Mouse (Mus musculus) brown adipose tissue, adult 24 weeks (tissue): ENCODE data around the gene Ncam1. TPM values are rescaled to one million over a fixed set of nuclear protein-coding genes. Genes with fewer than 3 reads are reported as not detected.

Experiments
- H3K27ac ChIP-seq: fragments of 200-500 bp; replicated peaks from 2 replicates; pipeline ENCODE4 v1.5.1; 2012; ENCODE audit warnings: low read depth, mild to moderate bottlenecking, low read length
- H3K4me1 ChIP-seq: fragments of 200-500 bp; 2 replicates; pipeline ENCODE4 v1.6.1; 2012; ENCODE audit warnings: low read length, mixed read lengths; ENCODE audit not compliant: control insufficient read depth, insufficient read depth, insufficient read length
- H3K4me3 ChIP-seq: fragments of 200-500 bp; 2 replicates; pipeline ENCODE4 v1.5.1; 2012; ENCODE audit warnings: low read depth, mild to moderate bottlenecking, low read length, moderate library complexity; ENCODE audit not compliant: insufficient read depth
- polyA plus RNA-seq: library from polyadenylated mRNA; stranded (reverse); fragments of >200 nt; gene quantifications from 2 replicates; pipeline ENCODE4 v1.2.4, GENCODE M21; 2012; ENCODE audit not compliant: missing spikeins, insufficient read depth, insufficient read length

The Ncam1 gene
- polyA plus RNA-seq, 1 experiment = 0.32 TPM

DNA sequence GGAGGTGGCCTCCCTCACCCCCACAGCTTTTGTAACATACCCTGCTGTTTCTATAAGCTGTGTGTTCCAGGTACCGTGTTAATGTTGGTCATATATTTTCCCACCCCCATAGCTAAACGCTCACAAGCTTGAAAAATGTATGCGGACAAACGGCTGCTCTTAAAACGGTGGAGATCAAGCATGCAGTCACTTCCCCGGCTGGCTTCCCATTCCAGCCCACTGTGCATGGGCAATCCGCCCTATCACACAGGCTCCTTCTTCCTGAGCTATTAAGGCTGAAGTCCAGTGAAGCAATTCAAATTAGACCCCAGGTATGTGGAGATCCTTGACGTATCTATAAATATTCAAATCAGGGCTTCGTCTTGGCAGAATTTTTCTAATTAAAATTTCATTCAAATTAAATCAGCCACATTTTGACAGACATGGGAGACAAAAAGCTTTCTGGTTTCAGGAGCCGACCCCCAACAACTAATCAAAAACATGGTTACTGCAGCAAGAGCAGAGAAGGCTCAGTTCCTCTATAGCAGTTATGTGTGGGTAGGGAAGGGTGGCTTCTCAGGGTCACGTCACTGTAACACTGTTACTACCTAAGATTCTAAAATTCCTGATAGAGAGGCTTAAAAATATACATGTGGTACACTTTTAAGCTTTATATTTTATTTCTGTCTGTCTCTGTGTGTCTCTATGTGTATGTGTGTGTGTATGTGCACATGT, 202.9 kb downstream of the Ncam1 start:
- Histone ChIP-seq H3K4me3 (no peak overlapping the region), H3K4me1 (no peaks in the 10 kb centered on the region), H3K27ac (no peak overlapping the region)

DNA sequence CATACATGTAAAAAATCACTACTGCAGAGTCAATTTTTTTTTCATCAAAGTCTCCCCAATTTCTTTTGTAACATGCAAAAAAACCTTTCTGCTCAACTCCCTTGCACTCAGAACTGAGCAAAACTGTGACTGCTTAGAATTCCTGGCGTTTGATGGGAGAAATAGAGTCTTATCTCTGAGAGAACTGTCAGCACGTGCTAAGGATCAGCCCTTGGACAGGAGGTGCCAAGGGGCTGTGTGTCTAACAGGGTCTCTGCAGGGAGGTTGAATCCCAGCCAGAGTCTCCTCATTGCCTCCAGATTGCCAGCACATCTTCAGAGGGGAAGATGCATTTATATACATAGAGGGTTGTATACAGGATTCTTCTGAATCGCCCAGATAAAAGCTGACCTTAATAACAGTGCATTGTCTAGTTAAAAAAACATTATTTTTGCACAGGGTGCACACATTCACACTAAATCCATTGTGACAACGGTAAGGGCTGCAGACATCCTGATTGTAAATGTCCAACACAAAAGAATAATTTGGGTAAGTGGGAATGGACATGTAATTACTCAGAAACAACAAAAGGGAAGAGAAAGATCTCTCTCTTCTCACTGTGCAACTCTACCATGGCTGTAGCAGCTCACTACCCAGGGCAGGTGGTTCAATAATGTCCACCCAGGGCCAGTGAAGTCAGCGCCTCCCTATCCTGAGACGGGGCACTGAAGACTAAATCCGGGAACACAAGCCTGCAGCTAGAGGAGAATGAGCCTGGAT, 203.7 kb downstream of the Ncam1 start:
- H3K4me1 ChIP-seq = no peaks in the 10 kb centered on the region
- no peak overlapping the region for H3K4me3 ChIP-seq
- no peak overlapping the region for H3K27ac ChIP-seq

DNA sequence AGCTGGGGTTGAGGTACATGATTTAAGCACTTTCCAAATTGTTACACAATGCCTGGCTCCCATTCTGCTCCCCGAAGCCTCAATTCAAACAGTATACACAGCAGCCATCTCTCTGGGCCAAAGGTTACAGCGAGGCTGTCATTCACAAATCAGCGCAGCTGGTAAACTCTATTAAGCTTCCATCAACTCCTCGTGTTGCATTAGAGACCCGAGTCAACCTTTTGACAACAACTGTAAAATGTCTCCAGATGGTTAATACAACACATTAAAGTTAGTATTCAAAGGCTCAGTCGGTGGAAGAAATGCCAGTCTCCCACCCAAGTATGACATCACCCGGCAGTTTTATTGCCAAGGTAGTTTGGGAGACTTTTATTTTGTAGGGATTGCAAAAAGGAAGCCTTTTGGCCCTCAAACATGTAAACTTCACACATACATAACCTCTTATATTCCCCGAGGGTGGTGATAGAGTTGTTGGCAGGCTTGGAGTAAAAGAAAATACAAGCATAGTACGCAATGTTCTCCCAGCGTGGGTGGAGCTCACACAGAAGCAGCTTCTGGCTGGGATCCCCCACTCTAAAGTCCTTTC, 204.7 kb downstream of the Ncam1 start:
- Histone ChIP-seq H3K4me1 (no peaks in the 10 kb centered on the region), H3K27ac (no peak overlapping the region), H3K4me3 (no peak overlapping the region)

DNA sequence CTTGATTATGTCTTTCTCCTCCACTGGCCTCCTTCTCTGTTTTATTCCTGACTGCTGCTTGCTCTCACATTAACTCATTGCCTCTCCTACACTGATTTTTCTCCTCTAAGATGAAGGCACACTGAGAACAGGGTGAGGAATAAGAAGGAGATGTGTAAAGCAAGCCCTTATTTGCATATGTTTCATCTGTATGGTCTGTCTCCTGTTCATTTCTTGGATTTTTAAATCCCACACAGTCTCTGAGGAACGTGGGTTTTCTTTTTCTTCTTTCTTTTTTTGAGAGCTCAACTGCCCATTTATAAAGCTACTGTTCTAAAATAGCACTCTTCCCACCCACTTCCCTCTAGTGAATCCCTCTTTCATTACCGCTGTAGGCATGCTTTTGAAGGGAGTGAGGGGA, 206.7 kb downstream of the Ncam1 start:
- Histone ChIP-seq H3K4me1 (no peaks in the 10 kb centered on the region), H3K4me3 (no peak overlapping the region), H3K27ac (no peak overlapping the region)

DNA sequence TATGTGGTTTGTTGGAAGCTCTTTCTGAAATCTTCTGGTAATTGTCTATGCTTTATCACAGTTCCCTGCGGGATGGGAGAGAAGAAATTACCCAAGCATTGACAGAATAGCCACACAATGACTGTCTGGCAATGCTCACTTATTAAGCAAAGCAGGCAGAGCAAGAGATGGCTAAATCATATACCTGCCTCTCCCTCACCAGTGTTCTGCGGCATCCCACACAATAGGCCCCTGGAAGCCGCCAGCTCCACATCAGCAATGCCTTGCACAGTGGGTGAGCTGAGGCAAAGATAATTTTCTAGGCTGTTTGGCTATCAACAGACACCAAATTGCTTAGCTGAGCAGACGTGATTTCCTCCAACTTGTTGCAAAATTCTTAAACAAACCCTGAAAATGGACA, 208.5 kb downstream of the Ncam1 start:
- no peaks in the 10 kb centered on the region for H3K4me1 ChIP-seq
- no peak overlapping the region for H3K4me3 ChIP-seq
- no peak overlapping the region for H3K27ac ChIP-seq

DNA sequence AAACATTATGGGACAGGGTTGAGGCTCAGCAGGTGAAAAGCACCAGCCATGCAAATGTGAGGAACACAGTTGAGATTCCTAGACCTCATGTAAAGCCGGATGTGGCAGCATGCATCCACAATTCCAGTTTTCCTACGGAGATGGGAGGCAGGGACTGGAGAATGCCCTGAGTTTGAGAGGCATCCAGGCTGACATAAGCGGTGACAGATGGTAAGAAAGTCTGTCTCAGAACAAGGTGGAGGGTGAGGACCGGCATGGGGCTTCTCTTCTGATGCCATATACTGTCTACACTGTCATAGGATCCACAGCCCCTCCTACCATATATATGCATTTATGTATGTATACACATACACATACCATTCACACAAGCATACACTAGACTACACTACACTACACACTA, 221.6 kb downstream of the Ncam1 start:
- H3K4me3 ChIP-seq = no peak overlapping the region
- no peaks in the 10 kb centered on the region for H3K4me1 ChIP-seq
- no peak overlapping the region for H3K27ac ChIP-seq

DNA sequence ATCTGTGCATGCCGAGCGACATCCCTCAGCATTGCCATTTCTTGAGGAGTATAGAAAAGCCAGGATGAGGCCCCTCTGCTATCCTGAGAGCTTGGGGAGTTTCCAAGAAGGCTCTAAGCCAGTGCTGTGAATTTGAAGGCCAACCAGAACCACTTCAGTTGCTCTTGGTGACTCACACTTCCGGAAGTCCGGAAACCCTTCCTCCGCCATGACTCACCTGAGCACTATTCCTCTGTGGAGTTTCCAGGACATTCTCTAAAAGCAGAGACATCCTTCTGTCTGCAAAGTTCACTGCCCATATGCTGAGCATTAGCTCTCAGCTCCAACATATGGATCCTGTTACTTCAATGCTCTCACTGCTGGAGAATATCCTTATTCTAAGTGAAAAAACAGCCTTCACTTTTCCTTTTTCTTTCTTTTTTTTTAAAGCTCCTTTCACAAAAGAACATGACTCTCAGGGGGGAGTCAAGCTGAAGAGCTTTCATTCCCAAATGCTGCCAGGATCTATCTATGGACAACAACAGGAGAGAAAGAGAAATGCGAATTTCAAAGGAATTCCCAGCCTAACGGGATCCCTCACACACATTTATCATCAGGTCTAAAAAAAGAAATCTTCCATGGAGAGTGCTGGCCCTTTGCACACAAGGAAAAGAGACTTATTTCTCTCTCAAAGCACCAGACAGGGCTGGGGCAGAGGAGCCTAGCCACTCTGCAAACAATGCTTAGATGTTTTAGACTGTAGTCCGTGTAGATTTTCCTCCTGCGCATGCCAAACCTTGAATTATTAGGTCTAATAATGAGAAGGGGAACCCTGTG, 226.8 kb downstream of the Ncam1 start:
- Histone ChIP-seq H3K4me1 (no peaks in the 10 kb centered on the region; the same call in 1 of the 2 replicates), H3K4me3 (no peak overlapping the region), H3K27ac (no peak overlapping the region)

DNA sequence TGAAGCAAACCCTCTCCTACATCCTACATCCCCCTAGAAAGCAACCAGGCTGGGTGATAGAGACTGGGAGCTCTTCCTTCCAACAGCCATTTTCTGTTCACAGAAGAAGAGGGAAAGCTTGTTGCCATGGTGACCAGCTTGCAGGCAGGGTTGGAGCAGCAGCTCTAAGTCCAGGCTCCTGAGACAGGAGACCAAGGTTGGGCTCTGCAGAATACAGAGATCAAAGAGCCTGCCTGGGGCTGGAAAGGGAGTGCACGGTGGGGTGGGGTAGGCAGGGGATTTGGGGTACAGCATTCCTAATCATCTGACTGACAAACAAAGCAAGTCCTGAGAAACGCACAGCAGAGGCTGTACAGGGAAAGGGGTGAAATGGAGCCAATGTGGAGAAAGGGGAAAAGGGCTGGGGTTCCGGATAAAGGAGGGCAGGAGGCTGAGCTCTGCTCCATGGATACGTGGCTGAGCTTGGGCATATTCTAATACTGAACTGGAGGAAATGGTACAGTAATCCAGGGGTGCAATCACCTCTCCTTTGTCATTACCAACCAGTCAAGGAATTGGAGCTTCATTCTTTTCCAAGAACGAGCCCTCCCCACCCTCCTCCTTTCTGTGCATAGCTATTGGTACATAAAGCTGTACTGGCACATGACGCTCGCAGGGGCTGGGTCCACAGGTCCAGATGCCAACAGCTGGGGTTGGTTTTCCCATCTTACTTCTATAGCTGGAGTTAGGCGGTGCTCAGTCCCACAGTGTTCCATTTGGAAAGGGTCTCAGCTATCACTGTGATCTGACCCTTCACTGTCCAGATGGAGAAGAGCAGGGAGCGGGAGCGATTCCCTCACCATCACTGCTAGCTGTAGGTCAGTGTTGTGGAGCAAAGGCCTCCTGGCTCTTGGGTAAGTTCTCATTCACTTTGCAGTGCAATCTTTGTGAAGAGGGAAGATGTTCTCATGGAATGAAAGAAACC, 227.7 kb downstream of the Ncam1 start:
- Histone ChIP-seq H3K27ac (no peak overlapping the region), H3K4me1 (no peaks in the 10 kb centered on the region; the same call in 1 of the 2 replicates)

DNA sequence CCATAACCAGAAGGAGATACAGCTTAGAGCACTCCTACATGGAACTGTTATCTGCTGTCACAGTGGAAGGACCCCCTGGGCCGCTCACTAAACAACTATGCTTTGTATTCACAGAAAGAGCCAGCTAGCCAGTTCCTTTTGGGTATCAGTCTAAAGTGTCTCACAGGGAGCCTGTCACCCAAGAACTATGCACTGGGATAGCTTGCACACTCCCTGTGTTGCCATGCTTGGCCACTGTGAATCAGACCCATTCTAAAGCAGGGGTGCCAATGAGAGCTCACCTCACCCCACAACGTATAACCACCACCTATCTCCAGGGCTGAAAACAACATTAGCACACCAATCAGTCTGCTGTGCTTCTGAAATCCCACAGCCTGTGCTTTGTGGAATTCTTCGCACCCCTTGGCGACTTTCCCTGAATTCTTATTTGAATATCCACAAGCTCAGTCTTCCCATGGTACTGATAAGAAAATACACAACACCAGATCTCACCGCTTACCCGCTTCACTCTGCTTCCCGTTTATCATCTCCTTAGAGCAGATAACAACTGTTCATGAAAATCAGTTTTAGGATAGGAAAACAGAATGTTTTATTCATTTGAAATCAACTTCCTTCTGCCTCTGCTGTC, 228.6 kb downstream of the Ncam1 start:
- H3K27ac ChIP-seq = no peak overlapping the region
- H3K4me3 ChIP-seq = no peak overlapping the region
- no peaks in the 10 kb centered on the region; the same call in 1 of the 2 replicates for H3K4me1 ChIP-seq

More for the DNA sequence above, 227.7 kb downstream of the Ncam1 start:
- no peak overlapping the region for H3K4me3 ChIP-seq

DNA sequence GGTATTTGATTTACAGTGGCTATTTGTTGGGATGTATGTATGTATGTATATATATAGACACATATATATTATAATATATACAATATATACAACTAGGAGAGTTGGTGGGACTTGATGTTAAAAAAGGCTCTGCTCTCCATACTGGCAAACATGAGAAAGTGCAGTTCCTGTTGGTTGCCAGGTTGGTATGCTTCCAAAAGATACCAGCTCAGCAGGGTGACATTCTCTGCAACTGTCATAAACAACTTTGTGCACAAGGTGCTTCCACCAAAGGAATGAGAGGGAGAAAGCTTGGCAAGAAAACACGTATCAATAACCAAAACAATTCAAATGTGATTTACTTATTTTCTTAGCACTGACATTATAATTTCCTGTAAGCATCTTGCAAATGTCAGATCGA, 232.9 kb downstream of the Ncam1 start:
- H3K4me3 ChIP-seq = no peak overlapping the region
- no peaks in the 10 kb centered on the region for H3K4me1 ChIP-seq
- H3K27ac ChIP-seq = no peak overlapping the region

DNA sequence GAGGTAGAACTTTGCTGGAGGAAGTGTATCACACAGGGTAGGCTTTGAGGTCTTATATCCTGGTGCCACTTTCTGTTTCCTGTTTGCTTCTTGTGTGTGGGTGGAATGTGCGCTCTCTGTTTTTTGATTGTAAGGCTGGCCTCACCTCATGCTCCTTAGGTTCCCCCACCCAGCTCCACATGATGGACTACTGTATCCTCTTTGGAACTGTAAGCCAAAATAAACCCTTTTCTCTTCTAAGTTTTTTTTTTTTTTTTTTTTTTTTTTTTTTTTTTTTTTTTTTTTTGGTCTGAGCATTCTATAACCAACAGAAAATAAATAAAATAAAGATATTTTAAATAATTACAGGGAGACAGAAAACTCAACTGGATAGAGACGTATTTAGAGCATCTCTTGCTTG, 239.8 kb downstream of the Ncam1 start:
- no peak overlapping the region for H3K4me3 ChIP-seq
- no peak overlapping the region for H3K27ac ChIP-seq
- no peaks in the 10 kb centered on the region for H3K4me1 ChIP-seq

DNA sequence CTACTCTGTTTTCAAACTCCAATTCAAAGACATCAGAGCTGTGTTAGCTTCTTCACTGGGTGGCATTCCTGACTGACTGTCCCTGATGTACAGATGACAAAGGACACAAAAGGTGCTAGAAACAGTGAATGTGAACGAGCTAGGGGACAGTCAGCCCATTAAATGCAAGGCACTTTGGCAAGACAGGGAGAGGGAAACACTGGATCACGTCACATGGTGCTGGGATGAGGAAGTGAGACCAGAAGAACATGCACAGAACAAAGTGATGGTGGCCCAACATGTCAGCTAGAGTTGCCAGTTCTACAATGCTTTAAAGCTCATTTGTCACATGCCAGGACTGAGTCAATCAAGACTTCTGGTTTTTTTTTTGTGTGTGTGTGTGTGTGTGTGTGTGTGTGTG, 247.4 kb downstream of the Ncam1 start:
- Histone ChIP-seq H3K4me3 (no peak overlapping the region), H3K4me1 (no peaks in the 10 kb centered on the region)

DNA sequence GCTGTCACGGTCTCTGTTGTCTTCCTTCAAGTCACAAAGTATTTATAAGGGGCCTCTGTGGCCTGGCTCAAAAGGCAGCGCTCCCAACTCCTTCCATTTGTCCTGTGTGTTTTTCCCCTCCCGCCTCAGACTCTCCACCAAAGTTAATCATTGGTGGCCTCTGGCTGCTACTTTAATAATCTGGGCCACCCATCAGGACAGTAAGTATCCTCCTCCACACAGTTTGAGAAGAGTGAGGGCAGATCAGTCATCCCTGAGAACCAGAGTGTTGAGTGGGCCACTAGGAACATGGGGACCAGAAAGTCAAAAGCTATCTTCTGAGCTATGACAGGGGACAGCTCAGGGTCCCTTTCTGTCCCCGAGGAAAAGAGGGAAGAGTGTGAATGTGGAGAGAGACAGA, 256.1 kb downstream of the Ncam1 start:
- H3K4me3 ChIP-seq = no peak overlapping the region
- no peaks in the 10 kb centered on the region for H3K4me1 ChIP-seq
- no peak overlapping the region for H3K27ac ChIP-seq

More for the DNA sequence above, 247.4 kb downstream of the Ncam1 start:
- no peak overlapping the region for H3K27ac ChIP-seq

DNA sequence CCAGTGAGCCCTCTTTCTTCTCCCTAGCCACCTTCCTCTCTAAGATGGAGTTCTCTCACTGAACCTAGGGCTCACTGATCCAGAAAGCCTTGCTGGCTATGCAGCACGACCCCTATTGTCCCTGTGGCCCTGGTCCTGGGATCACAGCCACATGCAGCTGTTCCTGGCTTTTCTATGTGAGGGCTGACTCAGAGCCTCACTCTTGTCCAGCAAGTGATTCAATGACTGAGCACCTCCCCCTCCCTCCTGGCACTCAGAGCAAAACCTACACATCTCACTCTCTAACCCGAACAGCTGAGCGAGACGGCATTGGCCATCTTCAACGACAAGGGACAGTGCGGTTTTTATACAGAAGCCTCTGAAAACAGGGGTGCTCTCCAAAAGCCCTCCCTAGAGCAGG, 260.9 kb downstream of the Ncam1 start:
- H3K4me3 ChIP-seq = no peak overlapping the region
- H3K27ac ChIP-seq = no peak overlapping the region
- no peaks in the 10 kb centered on the region for H3K4me1 ChIP-seq
